Mouse (Mus musculus) testis, adult 2 months (tissue): Measurements from ENCODE around the gene Cntf.

ENCODE experiments used
- CTCF ChIP-seq: fragments of 200-500 bp; IDR thresholded peaks from 2 replicates; pipeline ENCODE4 v1.5.1; 2012; ENCODE audit warnings: low read depth, mild to moderate bottlenecking, inconsistent platforms, low read length, moderate library complexity; ENCODE audit not compliant: control insufficient read depth, insufficient read depth, insufficient replicate concordance
- POLR2A ChIP-seq: fragments of 200-500 bp; IDR thresholded peaks from 2 replicates; pipeline ENCODE4 v1.6.1; 2012; ENCODE audit warnings: low read depth, mild to moderate bottlenecking, inconsistent platforms, low read length, moderate library complexity; ENCODE audit not compliant: control insufficient read depth

- TF ChIP-seq POLR2A: no peak
- TF ChIP-seq CTCF: no peak
Measured at GRCm38 (mm10) chr19:12787721-12788120, 22.3 kb upstream of the Cntf start.
